Mouse (Mus musculus): ENCODE data around the gene Abraxas2. TPM values are rescaled to one million over a fixed set of nuclear protein-coding genes. Genes with fewer than 3 reads are reported as not detected.

Abraxas2 gene
- total and polyA plus RNA-seq, 3 experiments = 30.1 to 31.1 TPM; not detected in 1

DNA sequence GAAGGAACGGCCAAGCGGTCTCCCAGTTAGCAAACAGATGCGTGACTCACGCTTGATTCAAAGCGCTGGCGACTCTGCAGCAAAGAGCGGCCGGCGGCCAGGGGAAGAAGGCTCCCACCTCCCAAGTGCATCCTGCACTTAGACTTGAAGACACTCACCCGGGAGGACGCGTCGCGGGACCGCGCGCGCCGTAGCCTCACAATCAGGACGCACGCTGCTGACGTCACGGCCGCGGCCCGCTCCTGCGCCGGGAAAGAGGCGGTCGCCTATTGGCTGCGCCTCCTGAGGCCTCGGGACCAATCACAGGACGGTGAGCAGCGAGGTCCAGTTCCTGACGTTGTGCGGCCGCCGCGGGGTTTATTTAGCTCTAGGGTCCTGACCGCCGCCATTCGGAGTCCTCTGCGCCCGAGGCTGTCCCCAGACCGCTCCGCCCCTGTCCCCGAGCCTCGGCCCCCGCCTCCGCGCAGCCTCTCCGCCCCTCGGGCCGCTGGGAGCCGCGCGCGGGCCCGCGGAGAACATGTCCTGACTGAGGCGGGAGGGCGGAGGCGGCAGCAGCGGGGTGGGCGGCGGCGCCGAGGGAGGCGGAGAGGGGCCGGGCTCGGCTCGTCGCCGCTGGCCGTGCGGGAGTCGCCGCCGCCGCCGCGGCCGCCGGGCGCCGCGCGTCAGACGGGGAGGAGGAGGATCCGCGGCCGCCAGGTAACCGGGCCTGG is 72.0 kb downstream of the Abraxas2 start, which contains the start of gene Zranb1:
Zranb1 (plus strand) TSS at position 293 of the 710 bp plus-strand sequence.
- peak within 1 kb of the TSS; percentile 89 for H3K9ac ChIP-seq (ENCODE audit: control insufficient read depth, low read depth, low read length, poor library complexity, severe bottlenecking)
- peak within 1 kb of the TSS; percentile 88 to 94 for H3K4me3 ChIP-seq (ENCODE audit: control insufficient read depth in 1 of 2, insufficient read depth in 1 of 2, low read depth in 2 of 2, low read length in 2 of 2)
- no peaks in the 10 kb centered on the region for H3K27me3 ChIP-seq (ENCODE audit: control insufficient read depth in 1 of 2, insufficient read depth in 2 of 2, low read length in 2 of 2)
- H3K79me2 ChIP-seq (ENCODE audit: control insufficient read depth, insufficient read depth, low read length, poor library complexity) = peaks cover 37% of the 10 kb centered on the region
- H3K9me3 ChIP-seq (replicated peaks; ENCODE audit: insufficient read depth, low read length) = no peaks in the 10 kb centered on the region
- H3K36me3 ChIP-seq (ENCODE audit: control insufficient read depth in 1 of 2, insufficient read depth in 2 of 2, low read length in 2 of 2) = peaks cover 0 to 24% of the 10 kb centered on the region in 2 experiments; a peak in 2 of 4 replicates
- peaks cover 6 to 19% of the 10 kb centered on the region in 2 experiments; a peak in 3 of 4 replicates for H3K4me1 ChIP-seq (ENCODE audit: control insufficient read depth in 1 of 2, insufficient read depth in 2 of 2, low read length in 2 of 2)
- peak; percentile 99 for DNase-seq (ENCODE audit: low read depth, low spot score)
- H3K27ac ChIP-seq (ENCODE audit: control insufficient read depth, low read depth, low read length) = peak within 1 kb of the TSS; percentile 68
- TF ChIP-seq MYC (IDR thresholded peaks at IDR 0.05; ENCODE audit: low read depth, low read length) (peak; percentile 79), E2F4 (IDR thresholded peaks at IDR 0.05; ENCODE audit: borderline replicate concordance, low read depth, low read length) (peak; percentile 39; the same call in 1 of the 2 replicates), NELFE (IDR thresholded peaks at IDR 0.05; ENCODE audit: low read depth, low read length) (peak; percentile 93), USF2 (IDR thresholded peaks at IDR 0.05; ENCODE audit: borderline replicate concordance in 1 of 2, insufficient read depth in 1 of 2, low read depth in 1 of 2, low read length in 2 of 2) (no peak), TAL1 (IDR thresholded peaks at IDR 0.05; ENCODE audit: low read length) (no peak), SIN3A (IDR thresholded peaks at IDR 0.05; ENCODE audit: low read length) (peak; percentile 93), MAFK (IDR thresholded peaks at IDR 0.05; ENCODE audit: borderline replicate concordance, low read depth, low read length) (no peak), USF1 (IDR thresholded peaks at IDR 0.05; ENCODE audit: low read depth, low read length) (peak; percentile 47; the same call in 1 of the 2 replicates), ZC3H11A (IDR thresholded peaks at IDR 0.05; ENCODE audit: low read depth, low read length) (no peak), MAZ (IDR thresholded peaks at IDR 0.05; ENCODE audit: low read depth, low read length) (peak; percentile 44; the same call in 1 of the 2 replicates), UBTF (IDR thresholded peaks at IDR 0.05; ENCODE audit: borderline replicate concordance, insufficient read depth, low read depth, low read length) (no peak), CHD1 (IDR thresholded peaks at IDR 0.05; ENCODE audit: low read depth, low read length) (no peak), KAT2A (conservative IDR thresholded peaks at IDR 0.05; ENCODE audit: low read depth, low read length) (no peak; the same call in 1 of the 2 replicates), GATA1 (IDR thresholded peaks at IDR 0.05; ENCODE audit: low read depth, low read length) (peak; percentile 13; the same call in 1 of the 2 replicates), ZKSCAN1 (IDR thresholded peaks at IDR 0.05; ENCODE audit: low read depth, low read length) (no peak), MYB (IDR thresholded peaks at IDR 0.05; ENCODE audit: low read depth, low read length) (no peak), TCF12 (IDR thresholded peaks at IDR 0.05; ENCODE audit: low read depth, low read length) (peak; percentile 68), GABPA (IDR thresholded peaks at IDR 0.05; ENCODE audit: low read depth, low read length) (no peak), MAX (IDR thresholded peaks at IDR 0.05; ENCODE audit: low read length) (peak; percentile 81), ZMIZ1 (IDR thresholded peaks at IDR 0.05; ENCODE audit: low read depth, low read length) (peak; percentile 82), POLR2A (IDR thresholded peaks at IDR 0.05; ENCODE audit: control insufficient read depth in 1 of 2, insufficient read depth in 1 of 2, low read depth in 1 of 2, low read length in 2 of 2, poor library complexity in 1 of 2) (peak; percentile 83 to 94), ELF1 (IDR thresholded peaks at IDR 0.05; ENCODE audit: low read depth, low read length) (no peak), NRF1 (IDR thresholded peaks at IDR 0.05; ENCODE audit: insufficient read depth, low read depth, low read length, poor library complexity, severe bottlenecking) (peak; percentile 63; the same call in 1 of the 2 replicates), RAD21 (IDR thresholded peaks at IDR 0.05; ENCODE audit: low read depth, low read length) (no peak), BHLHE40 (IDR thresholded peaks at IDR 0.05; ENCODE audit: borderline replicate concordance, low read depth, low read length) (no peak), EP300 (IDR thresholded peaks at IDR 0.05; ENCODE audit: low read depth in 1 of 2, low read length in 2 of 2) (no peak), JUND (IDR thresholded peaks at IDR 0.05; ENCODE audit: low read depth, low read length) (no peak), HCFC1 (IDR thresholded peaks at IDR 0.05; ENCODE audit: low read depth, low read length) (peak; percentile 94), POLR2AphosphoS5 (IDR thresholded peaks at IDR 0.05; ENCODE audit: borderline replicate concordance, low read depth, low read length) (no peak), CHD2 (IDR thresholded peaks at IDR 0.05; ENCODE audit: low read length) (peak; percentile 32; the same call in 1 of the 2 replicates), ZNF384 (IDR thresholded peaks at IDR 0.05; ENCODE audit: low read depth, low read length) (no peak), SMC3 (IDR thresholded peaks at IDR 0.05; ENCODE audit: low read depth, low read length) (no peak), MEF2A (IDR thresholded peaks at IDR 0.05; ENCODE audit: extremely low read depth, insufficient replicate concordance, low read depth, low read length, poor library complexity, severe bottlenecking) (peak; percentile 15; the same call in 1 of the 2 replicates), ETS1 (IDR thresholded peaks at IDR 0.05; ENCODE audit: low read depth, low read length) (peak; percentile 61), MXI1 (IDR thresholded peaks at IDR 0.05; ENCODE audit: low read depth, low read length) (peak; percentile 93)
